Mouse (Mus musculus): ENCODE results near the gene Rab1a. TPM values are rescaled to one million over a fixed set of nuclear protein-coding genes. Genes with fewer than 3 reads are reported as not detected.

The Rab1a gene
- total and polyA plus RNA-seq, 3 experiments: 34.0 to 113 (median 105) TPM

GRCm38 (mm10) chr11:20204870-20205446 lies 3.7 kb downstream of the Rab1a start:
- DNase-seq (ENCODE audit: low spot score) (no peak), ATAC-seq (ENCODE audit: extremely low read depth, insufficient number of reproducible peaks, low FRiP score, poor library complexity, severe bottlenecking) (no peak)
- peaks cover 56% of the 10 kb centered on the region for H3K4me1 ChIP-seq (ENCODE audit: insufficient read depth, low read depth, low read length)
- peaks cover 29% of the 10 kb centered on the region for H3K36me3 ChIP-seq (replicated peaks)
- no peaks in the 10 kb centered on the region for H3K27me3 ChIP-seq (ENCODE audit: insufficient read depth, low read length)
- H3K9me3 ChIP-seq (replicated peaks): no peaks in the 10 kb centered on the region
- TF ChIP-seq GATA1 (IDR thresholded peaks at IDR 0.05; ENCODE audit: borderline replicate concordance, low read length): no peak
- no peak overlapping the region for H3K4me3 ChIP-seq (ENCODE audit: low read depth, low read length)

GRCm38 (mm10) chr11:20205538-20205937 lies 4.3 kb downstream of the Rab1a start:
- Histone ChIP-seq H3K36me3 (replicated peaks) (peaks cover 33% of the 10 kb centered on the region), H3K4me3 (ENCODE audit: low read depth, low read length) (no peak overlapping the region), H3K9me3 (replicated peaks) (no peaks in the 10 kb centered on the region), H3K27me3 (ENCODE audit: insufficient read depth, low read length) (no peaks in the 10 kb centered on the region), H3K4me1 (ENCODE audit: insufficient read depth, low read depth, low read length) (peaks cover 57% of the 10 kb centered on the region)
- ATAC-seq (ENCODE audit: extremely low read depth, insufficient number of reproducible peaks, low FRiP score, poor library complexity, severe bottlenecking) (no peak), DNase-seq (ENCODE audit: low spot score) (no peak)
- TF ChIP-seq GATA2 (IDR thresholded peaks at IDR 0.05; ENCODE audit: borderline replicate concordance, low read depth, low read length) (no peak), CTCF (IDR thresholded peaks at IDR 0.05; ENCODE audit: low read depth, low read length) (no peak), TAL1 (conservative IDR thresholded peaks at IDR 0.05; ENCODE audit: low read depth, low read length) (no peak), GATA1 (IDR thresholded peaks at IDR 0.05; ENCODE audit: borderline replicate concordance, low read length) (no peak), POLR2AphosphoS5 (IDR thresholded peaks at IDR 0.05; ENCODE audit: insufficient replicate concordance, low read depth, low read length) (no peak)

GRCm38 (mm10) chr11:20206626-20207223 lies 5.5 kb downstream of the Rab1a start:
- ATAC-seq (ENCODE audit: extremely low read depth, insufficient number of reproducible peaks, low FRiP score, poor library complexity, severe bottlenecking) (no peak), DNase-seq (ENCODE audit: low spot score) (no peak)
- H3K9me3 ChIP-seq (replicated peaks): no peaks in the 10 kb centered on the region
- no peak for TF ChIP-seq TAL1 (conservative IDR thresholded peaks at IDR 0.05; ENCODE audit: low read depth, low read length)
- TF ChIP-seq CTCF (IDR thresholded peaks at IDR 0.05; ENCODE audit: low read depth, low read length): no peak
- TF ChIP-seq GATA2 (IDR thresholded peaks at IDR 0.05; ENCODE audit: borderline replicate concordance, low read depth, low read length): no peak
- TF ChIP-seq POLR2AphosphoS5 (IDR thresholded peaks at IDR 0.05; ENCODE audit: insufficient replicate concordance, low read depth, low read length): no peak
- TF ChIP-seq GATA1 (IDR thresholded peaks at IDR 0.05; ENCODE audit: borderline replicate concordance, low read length): no peak
- no peaks in the 10 kb centered on the region for H3K27me3 ChIP-seq (ENCODE audit: insufficient read depth, low read length)
- H3K36me3 ChIP-seq (replicated peaks): peaks cover 36% of the 10 kb centered on the region
- H3K4me1 ChIP-seq (ENCODE audit: insufficient read depth, low read depth, low read length): peaks cover 65% of the 10 kb centered on the region
- H3K4me3 ChIP-seq (ENCODE audit: low read depth, low read length): no peak overlapping the region

GRCm38 (mm10) chr11:20207589-20207988 lies 6.4 kb downstream of the Rab1a start:
- Histone ChIP-seq H3K36me3 (replicated peaks) (peaks cover 37% of the 10 kb centered on the region), H3K4me1 (ENCODE audit: insufficient read depth, low read depth, low read length) (peaks cover 72% of the 10 kb centered on the region)
- DNase-seq (ENCODE audit: low spot score): no peak

GRCm38 (mm10) chr11:20211838-20212237 lies 10.6 kb downstream of the Rab1a start:
- DNase-seq (ENCODE audit: low spot score) (no peak), ATAC-seq (ENCODE audit: extremely low read depth, insufficient number of reproducible peaks, low FRiP score, poor library complexity, severe bottlenecking) (peak; percentile 48)
- Histone ChIP-seq H3K27me3 (ENCODE audit: insufficient read depth, low read length) (no peaks in the 10 kb centered on the region), H3K36me3 (replicated peaks) (peaks cover 50% of the 10 kb centered on the region), H3K9me3 (replicated peaks) (no peaks in the 10 kb centered on the region), H3K4me3 (ENCODE audit: low read depth, low read length) (no peak overlapping the region), H3K4me1 (ENCODE audit: insufficient read depth, low read depth, low read length) (peaks cover 50% of the 10 kb centered on the region)
- TF ChIP-seq TAL1 (conservative IDR thresholded peaks at IDR 0.05; ENCODE audit: low read depth, low read length): no peak
- no peak for TF ChIP-seq GATA2 (IDR thresholded peaks at IDR 0.05; ENCODE audit: borderline replicate concordance, low read depth, low read length)
- no peak for TF ChIP-seq POLR2AphosphoS5 (IDR thresholded peaks at IDR 0.05; ENCODE audit: insufficient replicate concordance, low read depth, low read length)
- no peak for TF ChIP-seq CTCF (IDR thresholded peaks at IDR 0.05; ENCODE audit: low read depth, low read length)

More at GRCm38 (mm10) chr11:20207589-20207988, 6.4 kb downstream of the Rab1a start:
- Histone ChIP-seq H3K4me3 (ENCODE audit: low read depth, low read length) (no peak overlapping the region), H3K27me3 (ENCODE audit: insufficient read depth, low read length) (no peaks in the 10 kb centered on the region), H3K9me3 (replicated peaks) (no peaks in the 10 kb centered on the region)
- ATAC-seq (ENCODE audit: extremely low read depth, insufficient number of reproducible peaks, low FRiP score, poor library complexity, severe bottlenecking): no peak
- TF ChIP-seq CTCF (IDR thresholded peaks at IDR 0.05; ENCODE audit: low read depth, low read length): no peak

GRCm38 (mm10) chr11:20214779-20215178 lies 13.5 kb downstream of the Rab1a start:
- Histone ChIP-seq H3K4me1 (ENCODE audit: insufficient read depth, low read depth, low read length) (peaks cover 36% of the 10 kb centered on the region), H3K27me3 (ENCODE audit: insufficient read depth, low read length) (no peaks in the 10 kb centered on the region), H3K9me3 (replicated peaks) (no peaks in the 10 kb centered on the region), H3K4me3 (ENCODE audit: low read depth, low read length) (no peak overlapping the region), H3K36me3 (replicated peaks) (peaks cover 66% of the 10 kb centered on the region)
- ATAC-seq (ENCODE audit: extremely low read depth, insufficient number of reproducible peaks, low FRiP score, poor library complexity, severe bottlenecking) (no peak; the same call in 1 of the 2 replicates), DNase-seq (ENCODE audit: low spot score) (no peak)
- TF ChIP-seq TAL1 (conservative IDR thresholded peaks at IDR 0.05; ENCODE audit: low read depth, low read length): no peak
- no peak for TF ChIP-seq POLR2AphosphoS5 (IDR thresholded peaks at IDR 0.05; ENCODE audit: insufficient replicate concordance, low read depth, low read length)
- TF ChIP-seq GATA2 (IDR thresholded peaks at IDR 0.05; ENCODE audit: borderline replicate concordance, low read depth, low read length): no peak
- TF ChIP-seq CTCF (IDR thresholded peaks at IDR 0.05; ENCODE audit: low read depth, low read length): no peak
- TF ChIP-seq GATA1 (IDR thresholded peaks at IDR 0.05; ENCODE audit: borderline replicate concordance, low read length): no peak
